Mouse (Mus musculus): ENCODE results near the gene Cd209e. TPM values are rescaled to one million over a fixed set of nuclear protein-coding genes. Genes with fewer than 3 reads are reported as not detected.

The Cd209e gene
- not detected in 2 replicates for polyA plus RNA-seq (2015; fragmentation: Nextera tagmentation; extraction: Ambion mirVana)

GRCm38 (mm10) chr8:3854209-3854608, at the start of gene Cd209e:
TSS of gene Cd209e (minus strand) at chr8:3854309.

DNA sequence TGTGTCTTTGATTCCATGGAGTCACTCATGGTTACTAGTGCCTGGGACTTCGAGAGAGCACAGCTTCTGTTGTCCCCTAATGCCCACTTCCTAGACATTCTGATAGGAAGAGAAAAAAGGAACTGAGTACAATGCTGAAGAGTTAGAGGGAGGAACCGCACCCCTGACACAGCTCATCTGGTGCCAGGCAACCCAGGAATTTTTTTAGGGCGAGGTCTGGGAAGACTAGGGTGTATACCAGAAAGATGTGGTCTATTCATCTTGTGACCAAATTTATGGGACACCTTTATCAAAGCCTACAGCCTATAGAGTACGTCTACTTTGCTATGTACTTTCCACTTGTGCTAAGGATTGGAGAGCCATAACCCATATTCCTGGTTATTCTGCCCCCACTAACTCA, 24.3 kb upstream of the Cd209e start, which contains the start of gene Cd209d:
Gene Cd209d, minus strand, starts transcription at position 101 of the 400 bp plus-strand sequence.

Other genes starting within 250 kb of the Cd209e start
- gene Xab2, start 233.0 kb downstream of the Cd209e start, polyA plus RNA-seq (2015; fragmentation: Nextera tagmentation; extraction: Ambion mirVana) = 33.8 and 39.0 TPM in 2 replicates
- 99.6 and 101 TPM in 2 replicates for gene Pet100, start 232.8 kb downstream of the Cd209e start, polyA plus RNA-seq (2015; fragmentation: Nextera tagmentation; extraction: Ambion mirVana)
- 3.1 and 4.0 TPM in 2 replicates for gene Pcp2, start 228.8 kb downstream of the Cd209e start, polyA plus RNA-seq (2015; fragmentation: Nextera tagmentation; extraction: Ambion mirVana)
- gene Stxbp2, start 223.4 kb downstream of the Cd209e start, polyA plus RNA-seq (2015; fragmentation: Nextera tagmentation; extraction: Ambion mirVana) = 24.9 and 27.4 TPM in 2 replicates
- gene Retn, start 198.5 kb downstream of the Cd209e start, polyA plus RNA-seq (2015; fragmentation: Nextera tagmentation; extraction: Ambion mirVana) = 0.58 and 0.90 TPM in 2 replicates
- 0.25 TPM in 1 of 2 replicates, not detected in the other for gene Mcemp1, start 188.6 kb downstream of the Cd209e start, polyA plus RNA-seq (2015; fragmentation: Nextera tagmentation; extraction: Ambion mirVana)
- 35.1 and 36.4 TPM in 2 replicates for gene Fcor, start 181.9 kb downstream of the Cd209e start, polyA plus RNA-seq (2015; fragmentation: Nextera tagmentation; extraction: Ambion mirVana)
- gene Trappc5, start 178.0 kb downstream of the Cd209e start, polyA plus RNA-seq (2015; fragmentation: Nextera tagmentation; extraction: Ambion mirVana) = 46.7 and 48.8 TPM in 2 replicates
- gene Fcer2a, start 160.1 kb downstream of the Cd209e start, polyA plus RNA-seq (2015; fragmentation: Nextera tagmentation; extraction: Ambion mirVana) = 0.22 and 0.28 TPM in 2 replicates
- not detected in 2 replicates for gene Clec4g, start 133.7 kb downstream of the Cd209e start, polyA plus RNA-seq (2015; fragmentation: Nextera tagmentation; extraction: Ambion mirVana)
- not detected in 2 replicates for gene Cd209a, start 105.3 kb downstream of the Cd209e start, polyA plus RNA-seq (2015; fragmentation: Nextera tagmentation; extraction: Ambion mirVana)
- not detected in 2 replicates for gene Cd209d, start 24.2 kb upstream of the Cd209e start, polyA plus RNA-seq (2015; fragmentation: Nextera tagmentation; extraction: Ambion mirVana)
- gene Cd209b, start 72.5 kb upstream of the Cd209e start, polyA plus RNA-seq (2015; fragmentation: Nextera tagmentation; extraction: Ambion mirVana) = not detected in 2 replicates
- 0.21 and 0.29 TPM in 2 replicates for gene Cd209c, start 100.4 kb upstream of the Cd209e start, polyA plus RNA-seq (2015; fragmentation: Nextera tagmentation; extraction: Ambion mirVana)

Measured in neural tube, postnatal 0 days (tissue).